ENCODE assay signal across 8 mouse cellular contexts in the genomic region with DNA sequence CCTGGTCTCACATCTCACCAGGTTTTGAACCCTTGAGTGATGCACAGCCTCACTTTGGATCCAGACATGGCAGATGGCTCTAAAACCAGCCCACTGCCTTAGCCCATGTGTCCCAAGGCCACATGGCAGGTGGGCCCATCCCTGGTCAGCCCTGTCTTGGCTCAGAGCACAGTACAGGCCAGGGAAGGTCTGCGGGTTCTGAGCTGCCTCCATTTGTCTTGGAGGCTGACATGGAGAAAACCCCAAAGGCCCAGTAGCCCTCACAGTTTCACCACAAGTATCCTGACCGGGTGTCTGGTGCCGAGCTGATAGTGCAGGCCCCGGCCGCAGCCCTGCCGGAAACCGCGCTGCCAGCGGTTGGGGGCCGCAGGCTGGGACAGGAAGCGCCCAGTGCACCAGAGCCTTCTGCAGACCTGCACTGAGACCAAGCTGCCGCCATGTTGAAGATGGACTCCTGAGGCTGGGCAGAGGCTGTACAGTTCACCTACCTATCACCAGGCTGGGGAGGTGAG. TPM values are rescaled to one million over a fixed set of nuclear protein-coding genes. Genes with fewer than 3 reads are reported as not detected.
A peak's percentile ranks its signal among the peaks of the same experiment; 100 is the strongest.
DNase-seq lines count a peak whose midpoint lies in the region; ATAC-seq lines count a peak whose summit lies in the region.

No protein-coding gene starts in this region.

- peaks cover 13% of the 10 kb centered on the region; the same call in 1 of the 2 replicates for H3K4me1 ChIP-seq in heart, embryonic 12.5 days (replicated peaks)
- peaks cover 14% of the 10 kb centered on the region for H3K4me1 ChIP-seq in hindbrain, embryonic 15.5 days (replicated peaks)
- H3K4me1 ChIP-seq in midbrain, embryonic 10.5 days: peaks cover 16% of the 10 kb centered on the region

- 0 out of 2 replicates have a peak, but pooled peaks have one; percentile 22 for ATAC-seq in heart, embryonic 12.5 days (ENCODE audit: insufficient number of reproducible peaks, low FRiP score)
- peak; percentile 52; the same call in 1 of the 2 replicates for ATAC-seq in hindbrain, embryonic 15.5 days (ENCODE audit: low FRiP score, low read depth)

- H3K9me3 ChIP-seq in heart, embryonic 12.5 days (replicated peaks): no peaks in the 10 kb centered on the region
- H3K9me3 ChIP-seq in hindbrain, embryonic 15.5 days: no peaks in the 10 kb centered on the region
- no peaks in the 10 kb centered on the region for H3K9me3 ChIP-seq in midbrain, embryonic 10.5 days (replicated peaks)

- H3K27me3 ChIP-seq in heart, embryonic 12.5 days (replicated peaks): 0 out of 2 replicates have a peak, but pooled peaks cover 4% of the 10 kb centered on the region
- H3K27me3 ChIP-seq in hindbrain, embryonic 15.5 days: no peaks in the 10 kb centered on the region
- H3K27me3 ChIP-seq in midbrain, embryonic 10.5 days (ENCODE audit: low read depth, poor library complexity, severe bottlenecking): no peaks in the 10 kb centered on the region

- peak overlapping the region; percentile 67 for H3K4me2 ChIP-seq in heart, embryonic 12.5 days
- peak overlapping the region; percentile 54 for H3K4me2 ChIP-seq in hindbrain, embryonic 15.5 days

- intact Hi-C loops in left cerebral cortex, postnatal 36 days (cut with DNase I): loop anchor here (10.0 kb wide), 1 partner anchor 192 kb away; a partner anchor contains a TSS

- H3K9ac ChIP-seq in heart, embryonic 12.5 days: peak overlapping the region; percentile 64; the same call in 1 of the 2 replicates
- H3K9ac ChIP-seq in hindbrain, embryonic 15.5 days: peak overlapping the region; percentile 36; the same call in 1 of the 2 replicates

- H3K36me3 ChIP-seq in heart, embryonic 12.5 days: peaks cover 31% of the 10 kb centered on the region
- peaks cover 24% of the 10 kb centered on the region for H3K36me3 ChIP-seq in hindbrain, embryonic 15.5 days
- H3K36me3 ChIP-seq in midbrain, embryonic 10.5 days: peaks cover 33% of the 10 kb centered on the region

- no peak for DNase-seq in heart, adult 8-10 months (ENCODE audit: low spot score)
- peak; percentile 39 for DNase-seq in ZHBTc4 (ENCODE audit: low read depth, low spot score)
- no peak for DNase-seq in midbrain, embryonic 10.5 days (ENCODE audit: low spot score)
- no peak for DNase-seq in adrenal gland, adult (ENCODE audit: inconsistent age in 2 of 2, low spot score in 1 of 2)
- no peak for DNase-seq in left cerebral cortex, postnatal 36 days (ENCODE audit: low spot score in 2 of 2)
- DNase-seq in kidney, postnatal 36 days: no peak

- H3K27ac ChIP-seq in heart, embryonic 12.5 days (ENCODE audit: poor library complexity, severe bottlenecking): no peak overlapping the region
- peak overlapping the region; percentile 81 for H3K27ac ChIP-seq in hindbrain, embryonic 15.5 days (replicated peaks)
- H3K27ac ChIP-seq in midbrain, embryonic 10.5 days (replicated peaks): peak overlapping the region; percentile 80

- peak overlapping the region; percentile 21; the same call in 1 of the 2 replicates for H3K4me3 ChIP-seq in heart, embryonic 12.5 days
- H3K4me3 ChIP-seq in hindbrain, embryonic 15.5 days: peak overlapping the region; percentile 21; the same call in 1 of the 2 replicates
- peak overlapping the region; percentile 41 for H3K4me3 ChIP-seq in midbrain, embryonic 10.5 days

- WGBS in heart, embryonic 12.5 days: 90% methylated on average over 12 of the region's 12 CpGs
- 99% methylated on average over 12 of the region's 12 CpGs for WGBS in hindbrain, embryonic 15.5 days
- 97% methylated on average over 12 of the region's 12 CpGs for WGBS in midbrain, embryonic 10.5 days

RNA-seq across cellular contexts. Expression of a gene that starts 22.4 kb away (rescaled TPM):
- 225 and 227 TPM in 2 replicates for polyA plus RNA-seq in heart, embryonic 12.5 days (2016; fragmentation: Nextera tagmentation; extraction: Ambion mirVana)
- total RNA-seq in heart, adult 8-10 months (2022): 100 to 1,000 TPM in 3 of 4 experiments, 10 to 100 TPM in 1; 92.5 to 117 (median 111) TPM
- 298 and 305 TPM in 2 replicates for polyA plus RNA-seq in hindbrain, embryonic 15.5 days (2015; fragmentation: Nextera tagmentation; extraction: Ambion mirVana)
- 284 and 305 TPM in 2 replicates for polyA plus RNA-seq in midbrain, embryonic 10.5 days (2016; fragmentation: Nextera tagmentation; extraction: Ambion mirVana)
- total RNA-seq in left cerebral cortex, postnatal 36 days (2021): 100 to 1,000 TPM; 165 to 167 TPM
